Mouse (Mus musculus) limb, embryonic 12.5 days (tissue): ENCODE data around the gene Zbtb32. TPM values are rescaled to one million over a fixed set of nuclear protein-coding genes. Genes with fewer than 3 reads are reported as not detected.

ENCODE experiments used
- ATAC-seq: fragments of 200-750 bp; cut with Nextera tagmentation; 2 replicates; pipeline ENCODE4 v1.8.0; 2017; ENCODE audit warnings: low read depth, moderate TSS enrichment; ENCODE audit not compliant: insufficient number of reproducible peaks, insufficient read depth, low FRiP score, low TSS enrichment
- H3K27ac ChIP-seq: fragments of 300-500 bp; sonication (generic); 2 replicates; pipeline ENCODE4 v1.5.1; 2016; ENCODE audit warnings: mild to moderate bottlenecking, moderate library complexity
- H3K27me3 ChIP-seq: fragments of 300-500 bp; sonication (generic); 2 replicates; pipeline ENCODE4 v1.6.1; 2016; ENCODE audit warnings: mild to moderate bottlenecking, moderate library complexity
- H3K36me3 ChIP-seq: fragments of 300-500 bp; sonication (generic); 2 replicates; pipeline ENCODE4 v1.6.1; 2016; ENCODE audit warnings: mild to moderate bottlenecking, moderate library complexity
- H3K4me1 ChIP-seq: fragments of 300-500 bp; sonication (generic); replicated peaks from 2 replicates; pipeline ENCODE4 v1.6.1; 2016
- H3K4me2 ChIP-seq: fragments of 300-500 bp; sonication (generic); 2 replicates; pipeline ENCODE4 v1.6.1; 2016; ENCODE audit warnings: mild to moderate bottlenecking, moderate library complexity
- H3K4me3 ChIP-seq: fragments of 300-500 bp; sonication (generic); replicated peaks from 2 replicates; pipeline ENCODE4 v1.5.1; 2016; ENCODE audit warnings: mild to moderate bottlenecking
- H3K9ac ChIP-seq: fragments of 300-500 bp; sonication (generic); replicated peaks from 2 replicates; pipeline ENCODE4 v1.6.1; 2016; ENCODE audit warnings: mild to moderate bottlenecking, moderate library complexity
- H3K9me3 ChIP-seq: fragments of 300-500 bp; sonication (generic); 2 replicates; pipeline ENCODE4 v1.6.1; 2016; ENCODE audit warnings: mild to moderate bottlenecking, moderate library complexity
- WGBS: fragments of 180-500 bp; shearing (Covaris S2); methylation state at CpG from one replicate; pipeline ENCODE4 v1.1.7; 2016; 5-methylcytosine and 5-hydroxymethylcytosine counted together
- polyA plus RNA-seq: library from polyadenylated mRNA; unstranded; fragments of >200 nt; fragmentation: Nextera tagmentation; extraction: Ambion mirVana; gene quantifications from 2 replicates; pipeline ENCODE4 v1.2.1, GENCODE M21; 2016

Zbtb32 gene
- polyA plus RNA-seq, 1 experiment from 2014 or later = 0.25 TPM

DNA sequence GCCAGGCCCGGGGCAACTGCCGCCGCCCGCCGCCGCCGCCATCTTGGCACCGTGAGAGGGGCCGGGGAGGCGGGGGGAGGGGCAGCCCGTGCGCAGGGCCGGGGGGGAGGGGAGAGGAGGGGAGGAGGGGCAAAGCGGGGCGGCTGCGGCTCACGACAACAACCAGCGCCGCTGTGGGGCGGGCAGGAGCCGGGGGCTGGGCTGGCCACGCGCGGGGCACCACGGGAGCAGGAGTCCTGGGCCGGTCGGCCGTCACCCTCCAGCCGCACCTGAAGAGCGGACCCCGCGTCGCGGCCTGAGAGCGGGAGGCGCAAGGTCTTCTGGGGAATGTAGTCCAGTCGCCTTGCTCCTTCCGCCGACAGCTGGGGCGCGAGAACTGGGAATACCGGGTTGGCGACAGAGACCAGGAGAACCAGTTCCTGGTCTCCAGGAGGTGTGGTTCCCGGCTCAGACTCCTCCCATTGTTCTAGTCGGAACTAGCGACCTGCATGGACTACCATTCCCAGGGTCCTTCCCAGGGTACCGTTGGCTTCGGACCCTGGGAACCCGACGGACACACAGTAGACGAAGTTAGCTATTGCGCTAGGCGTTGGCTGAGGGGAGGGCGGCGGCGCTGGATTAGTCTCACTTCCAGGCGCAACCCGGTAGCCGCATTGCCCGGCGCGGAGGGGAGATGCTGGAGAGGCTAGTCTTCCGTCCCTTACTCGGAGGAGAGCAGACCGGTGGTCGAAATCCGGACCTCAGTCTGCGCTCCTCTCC, 9.9 kb downstream of the Zbtb32 start, which contains the start of gene Kmt2b:
TSS of gene Kmt2b (minus strand) at position 51 of the 759 bp plus-strand sequence.
- H3K27ac ChIP-seq = peak within 1 kb of the TSS; percentile 92
- under 1% methylated on average over 56 of the region's 68 CpGs for WGBS
- H3K4me1 ChIP-seq = peaks cover 20% of the 10 kb centered on the region

GRCm38 (mm10) chr7:30587842-30588667, 10.7 kb downstream of the Zbtb32 start:
- H3K4me1 ChIP-seq = peaks cover 20% of the 10 kb centered on the region
- WGBS = under 1% methylated on average over 56 of the region's 67 CpGs
- H3K27me3 ChIP-seq = no peaks in the 10 kb centered on the region
- peak overlapping the region; percentile 98 for H3K9ac ChIP-seq
- peaks cover 38% of the 10 kb centered on the region for H3K36me3 ChIP-seq
- H3K27ac ChIP-seq = peak overlapping the region; percentile 92
- H3K9me3 ChIP-seq = no peaks in the 10 kb centered on the region
- H3K4me3 ChIP-seq = peak overlapping the region; percentile 99
- ATAC-seq = peak; percentile 20
- peak overlapping the region; percentile 94 for H3K4me2 ChIP-seq

More for the DNA sequence above, 9.9 kb downstream of the Zbtb32 start, which contains the start of gene Kmt2b:
- H3K9me3 ChIP-seq = no peaks in the 10 kb centered on the region
- no peaks in the 10 kb centered on the region for H3K27me3 ChIP-seq
- H3K4me3 ChIP-seq = peak within 1 kb of the TSS; percentile 99
- H3K36me3 ChIP-seq = peaks cover 30% of the 10 kb centered on the region
- H3K4me2 ChIP-seq = peak within 1 kb of the TSS; percentile 94
- ATAC-seq = peak; percentile 96
- H3K9ac ChIP-seq = peak within 1 kb of the TSS; percentile 98

- H3K27ac ChIP-seq = no peak overlapping the region
Observed at GRCm38 (mm10) chr7:30586455-30587020, 12.2 kb downstream of the Zbtb32 start.

GRCm38 (mm10) chr7:30585170-30585569, 13.5 kb downstream of the Zbtb32 start:
- ATAC-seq = no peak
- H3K27me3 ChIP-seq = no peaks in the 10 kb centered on the region
- peaks cover 20% of the 10 kb centered on the region for H3K4me1 ChIP-seq
- H3K4me3 ChIP-seq = no peak overlapping the region
- no peak overlapping the region for H3K4me2 ChIP-seq
- H3K36me3 ChIP-seq = peaks cover 67% of the 10 kb centered on the region
- WGBS = over 99% methylated on average over 7 of the region's 7 CpGs
- H3K9me3 ChIP-seq = no peaks in the 10 kb centered on the region
- no peak overlapping the region for H3K27ac ChIP-seq
- H3K9ac ChIP-seq = no peak overlapping the region

More at GRCm38 (mm10) chr7:30586455-30587020, 12.2 kb downstream of the Zbtb32 start:
- no peak for ATAC-seq
- Histone ChIP-seq H3K36me3 (peaks cover 53% of the 10 kb centered on the region), H3K4me1 (peaks cover 20% of the 10 kb centered on the region), H3K9me3 (no peaks in the 10 kb centered on the region), H3K4me2 (peak overlapping the region; percentile 94), H3K9ac (peak overlapping the region; percentile 98; the same call in 1 of the 2 replicates), H3K27me3 (no peaks in the 10 kb centered on the region), H3K4me3 (no peak overlapping the region)
- WGBS = 90% methylated on average over 28 of the region's 28 CpGs

- no peak overlapping the region for H3K9ac ChIP-seq
- H3K4me3 ChIP-seq = no peak overlapping the region
- ATAC-seq = no peak
- no peak overlapping the region for H3K27ac ChIP-seq
- H3K36me3 ChIP-seq = peaks cover 75% of the 10 kb centered on the region
- no peaks in the 10 kb centered on the region for H3K27me3 ChIP-seq
- WGBS = 94% methylated on average over 10 of the region's 10 CpGs
- H3K4me1 ChIP-seq = peaks cover 14% of the 10 kb centered on the region
- H3K9me3 ChIP-seq = no peaks in the 10 kb centered on the region
- no peak overlapping the region for H3K4me2 ChIP-seq
Observed at GRCm38 (mm10) chr7:30584339-30584738, 14.4 kb downstream of the Zbtb32 start.

GRCm38 (mm10) chr7:30581547-30581946, 17.2 kb downstream of the Zbtb32 start:
- Histone ChIP-seq H3K9me3 (no peaks in the 10 kb centered on the region), H3K4me3 (no peak overlapping the region), H3K27me3 (no peaks in the 10 kb centered on the region), H3K4me1 (peaks cover 2% of the 10 kb centered on the region; the same call in 1 of the 2 replicates), H3K36me3 (peaks cover 100% of the 10 kb centered on the region), H3K4me2 (no peak overlapping the region), H3K9ac (no peak overlapping the region), H3K27ac (no peak overlapping the region)
- 98% methylated on average over 16 of the region's 16 CpGs for WGBS
- ATAC-seq = no peak

- WGBS = 91% methylated on average over 8 of the region's 8 CpGs
Observed at GRCm38 (mm10) chr7:30579950-30580349, 18.8 kb downstream of the Zbtb32 start.

DNA sequence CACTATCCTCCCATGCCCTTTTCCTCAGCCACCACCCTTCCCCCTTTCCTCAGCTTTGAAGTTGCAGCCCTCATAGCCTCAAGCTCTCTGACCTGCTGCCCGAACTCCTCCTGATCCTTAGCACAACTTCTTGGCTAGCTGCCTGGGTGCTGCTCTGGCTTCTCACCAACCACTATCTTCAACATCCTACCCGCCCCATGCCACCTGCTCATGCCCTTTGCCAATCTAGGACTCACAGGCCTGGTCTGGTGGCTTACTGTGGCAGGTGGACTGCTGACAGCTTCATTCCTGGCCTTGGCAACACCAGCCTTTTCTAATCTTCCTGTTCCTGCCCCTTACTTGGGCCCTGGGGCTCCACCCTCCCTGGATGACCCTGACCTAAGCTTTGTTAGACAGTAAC, 25.7 kb downstream of the Zbtb32 start:
- H3K9ac ChIP-seq = no peak overlapping the region
- H3K9me3 ChIP-seq = no peaks in the 10 kb centered on the region
- H3K4me1 ChIP-seq = no peaks in the 10 kb centered on the region
- no peak for ATAC-seq
- peaks cover 100% of the 10 kb centered on the region for H3K36me3 ChIP-seq
- H3K27ac ChIP-seq = no peak overlapping the region
- no peak overlapping the region for H3K4me2 ChIP-seq
- no peak overlapping the region for H3K4me3 ChIP-seq
- no peaks in the 10 kb centered on the region for H3K27me3 ChIP-seq
- WGBS = 78% methylated on average over 2 of the region's 2 CpGs

More at GRCm38 (mm10) chr7:30579950-30580349, 18.8 kb downstream of the Zbtb32 start:
- H3K9ac ChIP-seq = no peak overlapping the region
- H3K36me3 ChIP-seq = peaks cover 100% of the 10 kb centered on the region
- no peak overlapping the region for H3K4me3 ChIP-seq
- H3K4me2 ChIP-seq = no peak overlapping the region
- H3K4me1 ChIP-seq = no peaks in the 10 kb centered on the region
- no peak for ATAC-seq
- no peaks in the 10 kb centered on the region for H3K9me3 ChIP-seq
- H3K27me3 ChIP-seq = no peaks in the 10 kb centered on the region
- no peak overlapping the region for H3K27ac ChIP-seq

GRCm38 (mm10) chr7:30572389-30572788, 26.3 kb downstream of the Zbtb32 start:
- Histone ChIP-seq H3K4me2 (no peak overlapping the region), H3K27me3 (no peaks in the 10 kb centered on the region), H3K9me3 (no peaks in the 10 kb centered on the region), H3K27ac (no peak overlapping the region), H3K4me1 (no peaks in the 10 kb centered on the region), H3K9ac (no peak overlapping the region), H3K36me3 (peaks cover 97% of the 10 kb centered on the region), H3K4me3 (no peak overlapping the region)
- 92% methylated on average over 5 of the region's 5 CpGs for WGBS
- no peak for ATAC-seq

- H3K4me1 ChIP-seq = peaks cover 7% of the 10 kb centered on the region
- WGBS = 88% methylated on average over 11 of the region's 11 CpGs
- no peaks in the 10 kb centered on the region for H3K27me3 ChIP-seq
- H3K4me3 ChIP-seq = no peak overlapping the region
- no peak for ATAC-seq
- no peak overlapping the region for H3K9ac ChIP-seq
- no peak overlapping the region for H3K27ac ChIP-seq
- no peaks in the 10 kb centered on the region for H3K9me3 ChIP-seq
- H3K4me2 ChIP-seq = no peak overlapping the region
- peaks cover 75% of the 10 kb centered on the region for H3K36me3 ChIP-seq
Observed at GRCm38 (mm10) chr7:30567555-30567954, 31.2 kb downstream of the Zbtb32 start.

DNA sequence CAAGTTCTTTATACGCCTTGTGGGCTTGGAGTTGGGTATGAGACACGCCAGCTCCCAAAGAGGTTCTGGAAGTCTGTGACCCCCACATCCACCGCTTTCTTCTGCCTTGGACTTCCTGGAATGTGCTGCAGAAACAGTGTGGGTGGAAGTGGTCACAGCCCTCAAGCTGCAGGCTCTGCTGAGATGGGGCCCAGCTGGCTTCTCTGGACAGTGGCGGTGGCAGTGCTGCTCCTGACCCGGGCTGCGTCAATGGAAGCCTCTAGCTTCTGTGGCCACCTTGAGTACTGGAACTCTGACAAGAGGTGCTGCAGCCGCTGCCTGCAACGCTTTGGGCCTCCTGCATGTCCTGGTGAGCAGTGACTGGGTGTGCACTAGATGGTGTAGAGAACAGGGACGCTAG, 32.7 kb downstream of the Zbtb32 start:
- H3K4me3 ChIP-seq = no peak overlapping the region
- no peak overlapping the region for H3K27ac ChIP-seq
- no peak overlapping the region for H3K4me2 ChIP-seq
- no peak for ATAC-seq
- 89% methylated on average over 9 of the region's 9 CpGs for WGBS
- peaks cover 15% of the 10 kb centered on the region for H3K4me1 ChIP-seq
- H3K27me3 ChIP-seq = no peaks in the 10 kb centered on the region
- H3K9ac ChIP-seq = no peak overlapping the region
- no peaks in the 10 kb centered on the region for H3K9me3 ChIP-seq
- H3K36me3 ChIP-seq = peaks cover 60% of the 10 kb centered on the region
